Mouse (Mus musculus) thymus, adult 2 months (tissue): ENCODE data around the gene Ctbp1.

Experiments
- CTCF ChIP-seq: fragments of 200-500 bp; IDR thresholded peaks from 2 replicates; pipeline ENCODE4 v1.5.1; 2012; ENCODE audit warnings: mild to moderate bottlenecking, control low read depth, low read length, moderate library complexity, borderline replicate concordance; ENCODE audit not compliant: control insufficient read depth, poor library complexity, insufficient read depth; ENCODE audit errors: extremely low read depth
- POLR2A ChIP-seq: fragments of 200-500 bp; IDR thresholded peaks from 2 replicates; pipeline ENCODE4 v1.6.1; 2012; ENCODE audit warnings: mild to moderate bottlenecking, low read length, control low read depth, moderate library complexity; ENCODE audit not compliant: control insufficient read depth, poor library complexity, insufficient read depth; ENCODE audit errors: extremely low read depth

GRCm38 (mm10) chr5:33210515-33210914 lies 64.3 kb downstream of the Ctbp1 start:
- TF ChIP-seq CTCF = no peak
- TF ChIP-seq POLR2A = no peak
